23 mouse cellular contexts compared by ENCODE assay signal in the genomic region with DNA sequence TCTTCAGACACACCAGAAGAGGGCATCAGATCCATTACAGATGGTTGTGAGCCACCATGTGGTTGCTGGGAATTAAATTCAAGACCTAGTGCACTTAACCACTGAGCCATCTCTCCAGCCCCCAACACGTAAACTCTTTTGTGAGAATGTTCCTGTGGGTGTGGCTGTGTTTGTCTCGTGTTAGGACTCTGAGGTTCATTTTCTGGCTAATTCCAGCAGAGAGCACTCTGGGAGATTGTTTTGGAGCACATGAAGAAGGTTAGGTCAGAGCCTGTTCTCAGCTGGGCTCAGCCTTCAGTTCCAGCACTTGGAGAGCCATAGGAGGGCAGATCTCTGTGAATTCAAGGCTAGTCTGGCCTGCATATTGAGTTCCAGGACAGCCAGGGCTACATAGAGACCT. TPM values are rescaled to one million over a fixed set of nuclear protein-coding genes. Genes with fewer than 3 reads are reported as not detected.
DNase-seq lines count a peak whose midpoint lies in the region; ATAC-seq and TF ChIP-seq lines count a peak whose summit lies in the region.
"Had no signal": no experiment of that assay in that cellular context is flagged by ENCODE, and none has a peak within 500 bp of the region (broad histone marks: within the 10 kb centered on the region; RNA-seq: fewer than 3 reads in every experiment).

No protein-coding gene starts in this region.

- TF ChIP-seq CTCF in heart, adult 2 months (IDR thresholded peaks at IDR 0.05), result peak; percentile 43
- TF ChIP-seq CTCF in liver, embryonic 14.5 days (IDR thresholded peaks at IDR 0.05; ENCODE audit: low read depth), result peak; percentile 12; the same call in 1 of the 2 replicates
- TF ChIP-seq CTCF in E14TG2a.4 (conservative IDR thresholded peaks at IDR 0.05; ENCODE audit: low read length), result peak; percentile 18; the same call in 1 of the 2 replicates

- intact Hi-C loops in heart, adult 2 months (cut with DNase I), result loop anchor here (10.0 kb wide), 1 partner anchor 235 kb away; no protein-coding TSS in a partner anchor

- WGBS in heart, adult 2 months, result 36% methylated on average over 2 of the region's 2 CpGs
- WGBS in heart, embryonic 11.5 days (ENCODE audit: insufficient replicate concordance), result 60% methylated on average over 2 of the region's 2 CpGs
- 41% methylated on average over 2 of the region's 2 CpGs for WGBS in liver, embryonic 14.5 days (ENCODE audit: insufficient replicate concordance)

- ATAC-seq in heart, embryonic 11.5 days (replicated peaks; ENCODE audit: insufficient number of reproducible peaks, low FRiP score, low TSS enrichment), result no peak
- ATAC-seq in liver, embryonic 14.5 days (ENCODE audit: insufficient read depth), result no peak
- ATAC-seq: forebrain, postnatal 0 days; midbrain, embryonic 16.5 days had no signal

- H3K9ac ChIP-seq in heart, adult 2 months (ENCODE audit: low read depth, low read length), result no peak overlapping the region
- H3K9ac ChIP-seq in heart, embryonic 11.5 days (ENCODE audit: low read depth, low read length), result no peak overlapping the region
- H3K9ac ChIP-seq in liver, embryonic 14.5 days (replicated peaks), result no peak overlapping the region
- H3K9ac ChIP-seq: forebrain, postnatal 0 days; heart, embryonic 13.5 days; neural tube, embryonic 15.5 days had no signal

- no peak for TF ChIP-seq POLR2A in heart, adult 2 months (IDR thresholded peaks at IDR 0.05; ENCODE audit: insufficient read depth, low read depth, low read length)

- no peaks in the 10 kb centered on the region for H3K9me3 ChIP-seq in heart, embryonic 11.5 days (replicated peaks; ENCODE audit: control insufficient read depth, low read length)
- H3K9me3 ChIP-seq in liver, embryonic 14.5 days (ENCODE audit: control insufficient read depth, low read length), result no peaks in the 10 kb centered on the region
- H3K9me3 ChIP-seq in E14TG2a.4 (ENCODE audit: low read length), result no peaks in the 10 kb centered on the region
- H3K9me3 ChIP-seq: heart, embryonic 13.5 days; megakaryocyte, embryonic 14.5 days; neural tube, embryonic 15.5 days had no signal

- no peak overlapping the region for H3K4me2 ChIP-seq in heart, embryonic 11.5 days
- no peak overlapping the region for H3K4me2 ChIP-seq in liver, embryonic 14.5 days (ENCODE audit: low read depth)
- H3K4me2 ChIP-seq: heart, embryonic 13.5 days; neural tube, embryonic 15.5 days had no signal

- H3K4me3 ChIP-seq in heart, adult 2 months, result no peak overlapping the region
- no peak overlapping the region for H3K4me3 ChIP-seq in heart, embryonic 11.5 days (ENCODE audit: low read depth, low read length)
- no peak overlapping the region for H3K4me3 ChIP-seq in liver, embryonic 14.5 days (ENCODE audit: insufficient read depth in 1 of 2, low read depth in 2 of 2, low read length in 2 of 2)
- H3K4me3 ChIP-seq in E14TG2a.4 (replicated peaks; ENCODE audit: low read length), result no peak overlapping the region
- H3K4me3 ChIP-seq: heart, embryonic 13.5 days; megakaryocyte, embryonic 14.5 days; neural tube, embryonic 15.5 days had no signal

- TF ChIP-seq EP300 in heart, adult 2 months (IDR thresholded peaks at IDR 0.05; ENCODE audit: insufficient read depth, low read depth, low read length), result no peak
- TF ChIP-seq EP300 in liver, embryonic 14.5 days (IDR thresholded peaks at IDR 0.05; ENCODE audit: low read depth), result no peak

- no peaks in the 10 kb centered on the region for H3K79me2 ChIP-seq in heart, adult 2 months (replicated peaks; ENCODE audit: control insufficient read depth, insufficient read depth, low read length)

- peaks cover 1% of the 10 kb centered on the region; the same call in 1 of the 2 replicates for H3K4me1 ChIP-seq in heart, adult 2 months (ENCODE audit: control insufficient read depth, insufficient read depth, low read length)
- peaks cover 13% of the 10 kb centered on the region for H3K4me1 ChIP-seq in heart, embryonic 11.5 days (ENCODE audit: control insufficient read depth, insufficient read depth, low read length)
- peaks cover 36 to 51% of the 10 kb centered on the region in 2 experiments for H3K4me1 ChIP-seq in liver, embryonic 14.5 days (replicated peaks; ENCODE audit: control insufficient read depth in 2 of 2, insufficient read depth in 2 of 2, low read length in 1 of 2)
- peaks cover 68% of the 10 kb centered on the region for H3K4me1 ChIP-seq in E14TG2a.4 (replicated peaks; ENCODE audit: low read depth, low read length)

- no peaks in the 10 kb centered on the region for H3K36me3 ChIP-seq in heart, adult 2 months (ENCODE audit: control insufficient read depth, insufficient read depth, low read length)
- H3K36me3 ChIP-seq in heart, embryonic 11.5 days (ENCODE audit: control insufficient read depth, insufficient read depth, low read length), result no peaks in the 10 kb centered on the region
- no peaks in the 10 kb centered on the region for H3K36me3 ChIP-seq in liver, embryonic 14.5 days (replicated peaks; ENCODE audit: control insufficient read depth, insufficient read depth, low read depth)
- no peaks in the 10 kb centered on the region for H3K36me3 ChIP-seq in E14TG2a.4 (ENCODE audit: insufficient read depth, low read length)
- H3K36me3 ChIP-seq: heart, embryonic 13.5 days; neural tube, embryonic 15.5 days had no signal

- H3K27me3 ChIP-seq in heart, adult 2 months (ENCODE audit: control insufficient read depth, insufficient read depth, low read length), result no peaks in the 10 kb centered on the region
- H3K27me3 ChIP-seq in heart, embryonic 11.5 days (ENCODE audit: control insufficient read depth, insufficient read depth, low read length), result 0 out of 2 replicates have a peak, but pooled peaks cover 3% of the 10 kb centered on the region
- no peaks in the 10 kb centered on the region for H3K27me3 ChIP-seq in liver, embryonic 14.5 days (ENCODE audit: control insufficient read depth, insufficient read depth, low read length)
- H3K27me3 ChIP-seq in E14TG2a.4 (ENCODE audit: insufficient read depth, low read length), result peaks cover 26% of the 10 kb centered on the region
- H3K27me3 ChIP-seq: heart, embryonic 13.5 days; megakaryocyte, embryonic 14.5 days; neural tube, embryonic 15.5 days had no signal

- DNase-seq in heart, adult 2 months, result no peak
- no peak for DNase-seq in liver, embryonic 14.5 days (ENCODE audit: low read depth in 3 of 3, low spot score in 3 of 3)
- no peak for DNase-seq in liver
- peak; percentile 91 for DNase-seq in R1 (ENCODE audit: low read depth, low spot score)
- DNase-seq in natural killer cell, adult 2 months (ENCODE audit: low spot score in 2 of 2), result no peak
- no peak for DNase-seq in kidney, postnatal 4 days
- DNase-seq: adrenal gland, postnatal 36 days; cerebellum, postnatal 10 days; forebrain, postnatal 0 days; heart, postnatal 14 days; kidney, adult 2 months; kidney, postnatal 14 days; left cerebral cortex, postnatal 4 days; lung, adult 2 months; lung, postnatal 36 days; thymus, adult 2 months; thymus, postnatal 4 days had no signal

- H3K27ac ChIP-seq in heart, adult 2 months, result no peak overlapping the region
- no peak overlapping the region for H3K27ac ChIP-seq in heart, embryonic 11.5 days (ENCODE audit: low read depth, low read length)
- H3K27ac ChIP-seq in liver, embryonic 14.5 days, result no peak overlapping the region
- H3K27ac ChIP-seq: heart, embryonic 13.5 days; neural tube, embryonic 15.5 days had no signal

RNA-seq across cellular contexts. Expression of a gene that starts 9.1 kb away (rescaled TPM):
- 10 to 100 TPM; 78.6 to 82.0 TPM for total RNA-seq in heart, adult 2 months (2021)
- 53.8 and 56.7 TPM in 2 replicates for polyA plus RNA-seq in heart, adult 2 months (2012; rRNA removed)
- polyA plus RNA-seq in heart, embryonic 11.5 days (2014; fragmentation: Nextera tagmentation; extraction: Ambion mirVana), result 14.2 and 14.4 TPM in 2 replicates
- polyA plus RNA-seq in liver, embryonic 14.5 days (2012; rRNA removed), result 14.8 and 16.6 TPM in 2 replicates
- polyA plus RNA-seq in liver, embryonic 14.5 days (2014; fragmentation: Nextera tagmentation; extraction: Ambion mirVana), result 5.7 and 9.5 TPM in 2 replicates

RNA-seq across cellular contexts. Expression of a gene that starts 9.2 kb away (rescaled TPM):
- 100 to 1,000 TPM; 298 to 421 TPM for total RNA-seq in heart, adult 2 months (2021)
- 200 and 225 TPM in 2 replicates for polyA plus RNA-seq in heart, adult 2 months (2012; rRNA removed)
- 159 and 197 TPM in 2 replicates for polyA plus RNA-seq in heart, embryonic 11.5 days (2014; fragmentation: Nextera tagmentation; extraction: Ambion mirVana)
- 36.8 and 43.7 TPM in 2 replicates for polyA plus RNA-seq in liver, embryonic 14.5 days (2012; rRNA removed)
- polyA plus RNA-seq in liver, embryonic 14.5 days (2014; fragmentation: Nextera tagmentation; extraction: Ambion mirVana), result 103 and 117 TPM in 2 replicates

RNA-seq across cellular contexts. Expression of a gene that starts 18.6 kb away (rescaled TPM):
- total RNA-seq in heart, adult 2 months (2021), result 1 to 10 TPM; 8.8 to 10.0 TPM
- 16.2 and 18.1 TPM in 2 replicates for polyA plus RNA-seq in heart, adult 2 months (2012; rRNA removed)
- 0.74 TPM in 1 of 2 replicates, not detected in the other for polyA plus RNA-seq in heart, embryonic 11.5 days (2014; fragmentation: Nextera tagmentation; extraction: Ambion mirVana)
- polyA plus RNA-seq in liver, embryonic 14.5 days (2012; rRNA removed), result 0.54 and 0.81 TPM in 2 replicates
- polyA plus RNA-seq in liver, embryonic 14.5 days (2014; fragmentation: Nextera tagmentation; extraction: Ambion mirVana), result 0.61 and 0.83 TPM in 2 replicates

RNA-seq across cellular contexts. Expression of a gene that starts 45.6 kb away (rescaled TPM):
- 1 to 10 TPM; 1.6 to 1.8 TPM for total RNA-seq in heart, adult 2 months (2021)
- 3.0 and 3.5 TPM in 2 replicates for polyA plus RNA-seq in heart, adult 2 months (2012; rRNA removed)
- 15.3 and 17.6 TPM in 2 replicates for polyA plus RNA-seq in heart, embryonic 11.5 days (2014; fragmentation: Nextera tagmentation; extraction: Ambion mirVana)
- 7.4 and 7.6 TPM in 2 replicates for polyA plus RNA-seq in liver, embryonic 14.5 days (2012; rRNA removed)
- 8.5 and 9.3 TPM in 2 replicates for polyA plus RNA-seq in liver, embryonic 14.5 days (2014; fragmentation: Nextera tagmentation; extraction: Ambion mirVana)
